Mouse (Mus musculus): ENCODE data around the gene Ercc6. TPM values are rescaled to one million over a fixed set of nuclear protein-coding genes. Genes with fewer than 3 reads are reported as not detected.

The Ercc6 gene
- polyA plus RNA-seq, 1 experiment from 2014 or later: 16.1 TPM

GRCm38 (mm10) chr14:32533148-32533520, 19.8 kb downstream of the Ercc6 start:
- DNase-seq (ENCODE audit: low read depth, low spot score) (no peak), ATAC-seq (no peak)
- in situ Hi-C loops (cut with MboI; ENCODE audit: low pct_unique_long_range_greater_than_20kb): loop anchor here (5.0 kb wide), 1 partner anchor 59 kb away; no protein-coding TSS in a partner anchor
- no peak for TF ChIP-seq CTCF (IDR thresholded peaks at IDR 0.05)
- POLR2A ChIA-PET: no interaction called here
- CTCF ChIA-PET: interaction anchor here (1.4 to 4.9 kb wide), 4 partner anchors 9 to 28 kb away, joined by 4 to 37 read pairs (median 4); no protein-coding TSS in a partner anchor
- no peaks in the 10 kb centered on the region for H3K27me3 ChIP-seq

- CTCF ChIA-PET: interaction anchor here (0.5 to 4.9 kb wide), 7 partner anchors 9 to 242 kb away, joined by 3 to 37 read pairs (median 4); no protein-coding TSS in a partner anchor
- TF ChIP-seq CTCF (IDR thresholded peaks at IDR 0.05): no peak
Measured at GRCm38 (mm10) chr14:32533656-32534055, 20.3 kb downstream of the Ercc6 start.

GRCm38 (mm10) chr14:32534137-32534536, 20.8 kb downstream of the Ercc6 start:
- ChIA-PET CTCF (interaction anchor here (0.5 to 4.9 kb wide), 7 partner anchors 8 to 242 kb away, joined by 3 to 37 read pairs (median 4); no protein-coding TSS in a partner anchor), POLR2A (interaction anchor here (0.6 kb wide), 1 partner anchor 1715 kb away, joined by 4 read pairs; no protein-coding TSS in a partner anchor)
- DNase-seq (ENCODE audit: low read depth, low spot score) (no peak), ATAC-seq (no peak)
- in situ Hi-C loops (cut with MboI; ENCODE audit: low pct_unique_long_range_greater_than_20kb): loop anchor here (5.0 kb wide), 1 partner anchor 58 kb away; no protein-coding TSS in a partner anchor
- TF ChIP-seq CTCF (IDR thresholded peaks at IDR 0.05): peak; percentile 72
- no peaks in the 10 kb centered on the region for H3K27me3 ChIP-seq

More at GRCm38 (mm10) chr14:32533656-32534055, 20.3 kb downstream of the Ercc6 start:
- POLR2A ChIA-PET: interaction anchor here (0.6 kb wide), 1 partner anchor 1715 kb away, joined by 4 read pairs; no protein-coding TSS in a partner anchor
- DNase-seq (ENCODE audit: low read depth, low spot score): no peak
- no peak for ATAC-seq
- no peaks in the 10 kb centered on the region for H3K27me3 ChIP-seq
- in situ Hi-C loops (cut with MboI; ENCODE audit: low pct_unique_long_range_greater_than_20kb): loop anchor here (5.0 kb wide), 1 partner anchor 59 kb away; no protein-coding TSS in a partner anchor

- TF ChIP-seq CTCF (IDR thresholded peaks at IDR 0.05): no peak
- no peaks in the 10 kb centered on the region for H3K27me3 ChIP-seq
- ATAC-seq: no peak
- ChIA-PET POLR2A (no interaction called here), CTCF (interaction anchor here (1.1 to 4.9 kb wide), 6 partner anchors 10 to 649 kb away, joined by 3 to 37 read pairs (median 8); no protein-coding TSS in a partner anchor)
- DNase-seq (ENCODE audit: low read depth, low spot score): no peak
- in situ Hi-C loops (cut with MboI; ENCODE audit: low pct_unique_long_range_greater_than_20kb): no loop called here
Measured at GRCm38 (mm10) chr14:32536763-32537162, 23.4 kb downstream of the Ercc6 start.

- ATAC-seq: no peak
- no peak for TF ChIP-seq CTCF (IDR thresholded peaks at IDR 0.05)
- no peak for DNase-seq (ENCODE audit: low read depth, low spot score)
- no peaks in the 10 kb centered on the region for H3K27me3 ChIP-seq
- POLR2A ChIA-PET: no interaction called here
- CTCF ChIA-PET: interaction anchor here (1.0 to 3.3 kb wide), 3 partner anchors 8 to 48 kb away, joined by 3 to 12 read pairs (median 10); no protein-coding TSS in a partner anchor
- in situ Hi-C loops (cut with MboI; ENCODE audit: low pct_unique_long_range_greater_than_20kb): no loop called here
Measured at GRCm38 (mm10) chr14:32538115-32538514, 24.8 kb downstream of the Ercc6 start.

- in situ Hi-C loops (cut with MboI; ENCODE audit: low pct_unique_long_range_greater_than_20kb): no loop called here
- DNase-seq (ENCODE audit: low read depth, low spot score) (no peak), ATAC-seq (no peak)
- TF ChIP-seq CTCF (IDR thresholded peaks at IDR 0.05): peak; percentile 43
- H3K27me3 ChIP-seq: no peaks in the 10 kb centered on the region
- ChIA-PET POLR2A (no interaction called here), CTCF (interaction anchor here (1.0 to 4.0 kb wide), 3 partner anchors 9 to 12 kb away, joined by 3 to 28 read pairs (median 5); no protein-coding TSS in a partner anchor)
Measured at GRCm38 (mm10) chr14:32543075-32543474, 29.8 kb downstream of the Ercc6 start.

- POLR2A ChIA-PET: interaction anchor here (0.7 kb wide), 1 partner anchor 16 kb away, joined by 3 read pairs; no protein-coding TSS in a partner anchor
- no peak for ATAC-seq
- in situ Hi-C loops (cut with MboI; ENCODE audit: low pct_unique_long_range_greater_than_20kb): no loop called here
Measured at GRCm38 (mm10) chr14:32546676-32547075, 33.4 kb downstream of the Ercc6 start.

GRCm38 (mm10) chr14:32551854-32552253, 38.5 kb downstream of the Ercc6 start:
- H3K27me3 ChIP-seq: no peaks in the 10 kb centered on the region
- DNase-seq (ENCODE audit: low read depth, low spot score): no peak
- no peak for TF ChIP-seq CTCF (IDR thresholded peaks at IDR 0.05)
- ChIA-PET CTCF (interaction anchor here (1.2 to 2.5 kb wide), 5 partner anchors 8 to 22 kb away, joined by 3 to 10 read pairs (median 4); no protein-coding TSS in a partner anchor), POLR2A (no interaction called here)
- in situ Hi-C loops (cut with MboI; ENCODE audit: low pct_unique_long_range_greater_than_20kb): no loop called here
- ATAC-seq: no peak

More at GRCm38 (mm10) chr14:32546676-32547075, 33.4 kb downstream of the Ercc6 start:
- CTCF ChIA-PET: interaction anchor here (1.0 to 1.5 kb wide), 5 partner anchors 11 to 20 kb away, joined by 3 to 5 read pairs (median 5); no protein-coding TSS in a partner anchor
- TF ChIP-seq CTCF (IDR thresholded peaks at IDR 0.05): no peak
- no peak for DNase-seq (ENCODE audit: low read depth, low spot score)
- no peaks in the 10 kb centered on the region for H3K27me3 ChIP-seq

GRCm38 (mm10) chr14:32553198-32553903, 40.0 kb downstream of the Ercc6 start:
- POLR2A ChIA-PET: no interaction called here
- H3K27me3 ChIP-seq: no peaks in the 10 kb centered on the region
- CTCF ChIA-PET: interaction anchor here (1.2 to 1.9 kb wide), 2 partner anchors 8 to 19 kb away, joined by 3 to 5 read pairs; no protein-coding TSS in a partner anchor
- TF ChIP-seq CTCF (IDR thresholded peaks at IDR 0.05): no peak
- ATAC-seq (no peak), DNase-seq (ENCODE audit: low read depth, low spot score) (no peak)
- in situ Hi-C loops (cut with MboI; ENCODE audit: low pct_unique_long_range_greater_than_20kb): no loop called here

GRCm38 (mm10) chr14:32554860-32555526, 41.7 kb downstream of the Ercc6 start:
- in situ Hi-C loops (cut with MboI; ENCODE audit: low pct_unique_long_range_greater_than_20kb): no loop called here
- no peak for ATAC-seq
- POLR2A ChIA-PET: no interaction called here
- no peak for TF ChIP-seq CTCF (IDR thresholded peaks at IDR 0.05)
- CTCF ChIA-PET: no interaction called here
- H3K27me3 ChIP-seq: no peaks in the 10 kb centered on the region
- DNase-seq (ENCODE audit: low read depth, low spot score): no peak

Data from Patski (cell line).